In genomic region chr2:70552772-70553171, GRCm38 (mm10) we compare ENCODE assay signal across 16 mouse cellular contexts. TPM values are rescaled to one million over a fixed set of nuclear protein-coding genes. Genes with fewer than 3 reads are reported as not detected.
DNase-seq lines count a peak whose midpoint lies in the region; ATAC-seq and TF ChIP-seq lines count a peak whose summit lies in the region.
"Had no signal": no experiment of that assay in that cellular context is flagged by ENCODE, and none has a peak within 500 bp of the region (broad histone marks: within the 10 kb centered on the region; RNA-seq: fewer than 3 reads in every experiment).

Gene Gad1, plus strand, starts transcription at chr2:70553072.

- no peak within 1 kb of the TSS for H3K4me3 ChIP-seq in cerebellum, adult 2 months (replicated peaks; ENCODE audit: insufficient read depth, low read depth, low read length)
- no peak within 1 kb of the TSS for H3K4me3 ChIP-seq in hindbrain, embryonic 14.5 days (replicated peaks; ENCODE audit: low read length)
- H3K4me3 ChIP-seq: embryonic facial prominence, embryonic 13.5 days; kidney, embryonic 15.5 days; limb, embryonic 15.5 days had no signal

- no peaks in the 10 kb centered on the region for H3K36me3 ChIP-seq in hindbrain, embryonic 14.5 days (replicated peaks; ENCODE audit: control insufficient read depth, insufficient read depth)
- H3K36me3 ChIP-seq: embryonic facial prominence, embryonic 13.5 days; kidney, embryonic 15.5 days; limb, embryonic 15.5 days had no signal

- TF ChIP-seq CTCF in cerebellum, adult 2 months (IDR thresholded peaks at IDR 0.05; ENCODE audit: borderline replicate concordance, insufficient read depth, low read depth, low read length): no peak
- TF ChIP-seq CTCF in Patski (IDR thresholded peaks at IDR 0.05): no peak

- in situ Hi-C loops in Patski (cut with MboI; ENCODE audit: low pct_unique_long_range_greater_than_20kb): loop anchor here (10.0 kb wide), 1 partner anchor 518 kb away; the partner anchor contains the start of gene Myo3b

- no peaks in the 10 kb centered on the region for H3K9me3 ChIP-seq in hindbrain, embryonic 14.5 days (ENCODE audit: control insufficient read depth, low read length)
- H3K9me3 ChIP-seq: embryonic facial prominence, embryonic 13.5 days; kidney, embryonic 15.5 days; limb, embryonic 15.5 days had no signal

- POLR2A ChIA-PET in Patski (lab: Charles Lee): no interaction called here

- WGBS in cerebellum, adult 2 months: 83% methylated on average over 4 of the region's 4 CpGs
- WGBS in hindbrain, embryonic 14.5 days: 61% methylated on average over 4 of the region's 4 CpGs

- no peak for TF ChIP-seq POLR2A in cerebellum, adult 2 months (IDR thresholded peaks at IDR 0.05; ENCODE audit: borderline replicate concordance, insufficient read depth, low read length)

- H3K27ac ChIP-seq in cerebellum, adult 2 months (ENCODE audit: insufficient read depth, low read length): no peak within 1 kb of the TSS
- H3K27ac ChIP-seq in hindbrain, embryonic 14.5 days: no peak within 1 kb of the TSS
- H3K27ac ChIP-seq: embryonic facial prominence, embryonic 13.5 days; kidney, embryonic 15.5 days; limb, embryonic 15.5 days had no signal

- intact Hi-C loops in left cerebral cortex, postnatal 36 days (cut with DNase I): loop anchor here (10.0 kb wide), 1 partner anchor 298 kb away; no protein-coding TSS in a partner anchor

- no peak for DNase-seq in cerebellum, adult 2 months
- DNase-seq in cerebellum, postnatal 4 days (ENCODE audit: low spot score in 2 of 2): no peak
- no peak for DNase-seq in Patski (ENCODE audit: low read depth, low spot score)
- DNase-seq in hindbrain, embryonic 14.5 days (ENCODE audit: low spot score): no peak
- no peak for DNase-seq in left cerebral cortex, postnatal 36 days (ENCODE audit: low spot score in 2 of 2)
- no peak for DNase-seq in kidney, adult 18-20 months
- no peak for DNase-seq in kidney, postnatal 4 days
- DNase-seq in lung, postnatal 10 days: no peak
- DNase-seq: cerebellum, adult 9-10 months; heart, postnatal 4 days; retina, postnatal 1 day; thymus, postnatal 25 days had no signal

- no peaks in the 10 kb centered on the region for H3K4me1 ChIP-seq in cerebellum, adult 2 months (ENCODE audit: control insufficient read depth, insufficient read depth, low read length)
- H3K4me1 ChIP-seq in hindbrain, embryonic 14.5 days (replicated peaks; ENCODE audit: control insufficient read depth, insufficient read depth, low read length): no peaks in the 10 kb centered on the region
- H3K4me1 ChIP-seq: kidney, embryonic 15.5 days; limb, embryonic 15.5 days had no signal

- no peak within 1 kb of the TSS for H3K4me2 ChIP-seq in hindbrain, embryonic 14.5 days (replicated peaks)
- H3K4me2 ChIP-seq: embryonic facial prominence, embryonic 13.5 days; kidney, embryonic 15.5 days; limb, embryonic 15.5 days had no signal

- H3K27me3 ChIP-seq in cerebellum, adult 2 months (ENCODE audit: control insufficient read depth, insufficient read depth, low read length): no peaks in the 10 kb centered on the region; the same call in 1 of the 2 replicates
- no peaks in the 10 kb centered on the region for H3K27me3 ChIP-seq in Patski
- no peaks in the 10 kb centered on the region for H3K27me3 ChIP-seq in hindbrain, embryonic 14.5 days (ENCODE audit: control insufficient read depth, insufficient read depth, low read length)

- no peak for ATAC-seq in Patski
- ATAC-seq in hindbrain, embryonic 14.5 days (ENCODE audit: low FRiP score): no peak
- ATAC-seq: lung, postnatal 0 days had no signal

- no peak within 1 kb of the TSS for H3K9ac ChIP-seq in hindbrain, embryonic 14.5 days
- H3K9ac ChIP-seq: embryonic facial prominence, embryonic 13.5 days; kidney, embryonic 15.5 days; limb, embryonic 15.5 days had no signal

- CTCF ChIA-PET in Patski (lab: Charles Lee): no interaction called here

RNA-seq across cellular contexts. Expression of gene Gad1, which starts in this region (rescaled TPM):
- polyA plus RNA-seq in cerebellum, adult 2 months (2012; rRNA removed): 474 and 548 TPM in 2 replicates
- polyA plus RNA-seq in Patski (2021): 16.7 TPM
- 89.8 and 119 TPM in 2 replicates for polyA plus RNA-seq in hindbrain, embryonic 14.5 days (2014; fragmentation: Nextera tagmentation; extraction: Ambion mirVana)
- 100 to 1,000 TPM; 361 to 392 TPM for total RNA-seq in left cerebral cortex, postnatal 36 days (2021)
